ENCODE assay signal across 14 mouse cellular contexts in the genomic region with DNA sequence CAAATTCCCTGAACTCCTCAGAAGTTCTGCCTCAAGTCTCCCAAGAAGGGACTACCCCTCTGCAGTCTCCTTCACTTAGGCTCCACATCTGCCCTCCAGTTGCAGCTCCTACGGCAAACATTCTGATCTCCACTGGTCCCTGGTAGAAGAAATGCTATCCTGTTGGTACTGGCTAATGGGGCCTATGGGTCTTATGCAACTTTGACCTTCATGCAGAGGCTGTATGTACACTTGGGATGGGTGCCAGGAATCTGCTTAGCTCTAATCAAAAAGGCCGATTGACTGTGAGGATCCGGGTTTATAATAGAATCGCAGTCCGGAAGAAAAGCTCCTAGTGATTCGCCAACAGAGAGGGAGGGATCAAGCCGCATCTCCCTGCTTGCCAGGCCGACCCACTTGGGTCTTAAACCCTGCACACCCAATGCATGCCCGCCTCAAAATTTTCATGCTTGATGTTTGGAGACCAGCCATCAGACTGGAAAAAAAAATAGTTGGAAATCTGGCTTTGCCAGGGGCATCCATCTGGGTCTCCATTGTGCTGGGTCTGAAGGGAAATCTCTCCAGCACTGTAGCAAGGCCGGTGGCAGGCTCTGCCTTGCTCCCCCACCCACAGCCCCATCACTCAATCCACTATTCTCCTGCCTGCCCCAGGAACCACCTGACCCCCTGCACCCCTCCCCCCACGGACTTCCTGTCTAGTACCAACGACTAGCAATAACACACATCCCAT. TPM values are rescaled to one million over a fixed set of nuclear protein-coding genes. Genes with fewer than 3 reads are reported as not detected.
DNase-seq lines count a peak whose midpoint lies in the region; ATAC-seq and TF ChIP-seq lines count a peak whose summit lies in the region.
"Had no signal": no experiment of that assay in that cellular context is flagged by ENCODE, and none has a peak within 500 bp of the region (broad histone marks: within the 10 kb centered on the region; RNA-seq: fewer than 3 reads in every experiment).

No protein-coding gene starts in this region.

- no peak overlapping the region for H3K4me3 ChIP-seq in lung, embryonic 14.5 days (ENCODE audit: low read depth, low read length)
- no peak overlapping the region for H3K4me3 ChIP-seq in forebrain, embryonic 16.5 days (replicated peaks; ENCODE audit: low read length)
- H3K4me3 ChIP-seq in midbrain, embryonic 15.5 days: no peak overlapping the region
- H3K4me3 ChIP-seq: neural tube, embryonic 12.5 days had no signal

- H3K27ac ChIP-seq in lung, embryonic 14.5 days (ENCODE audit: low read depth): no peak overlapping the region
- H3K27ac ChIP-seq in forebrain, embryonic 16.5 days (ENCODE audit: low read length): peak overlapping the region; percentile 62
- H3K27ac ChIP-seq in midbrain, embryonic 15.5 days: peak overlapping the region; percentile 66
- H3K27ac ChIP-seq: neural tube, embryonic 12.5 days had no signal

- H3K9ac ChIP-seq in lung, embryonic 14.5 days: no peak overlapping the region
- no peak overlapping the region for H3K9ac ChIP-seq in forebrain, embryonic 16.5 days (replicated peaks; ENCODE audit: low read depth, low read length)
- H3K9ac ChIP-seq in midbrain, embryonic 15.5 days: no peak overlapping the region
- H3K9ac ChIP-seq: neural tube, embryonic 12.5 days had no signal

- no peak for ATAC-seq in lung, embryonic 14.5 days (ENCODE audit: insufficient read depth)
- peak; percentile 70 for ATAC-seq in forebrain, embryonic 16.5 days
- peak; percentile 41; the same call in 1 of the 2 replicates for ATAC-seq in midbrain, embryonic 15.5 days (replicated peaks)

- H3K9me3 ChIP-seq in lung, embryonic 14.5 days (ENCODE audit: low read depth, low read length): no peaks in the 10 kb centered on the region
- H3K9me3 ChIP-seq in forebrain, embryonic 16.5 days (ENCODE audit: control insufficient read depth, low read length): no peaks in the 10 kb centered on the region
- H3K9me3 ChIP-seq in midbrain, embryonic 15.5 days: no peaks in the 10 kb centered on the region
- H3K9me3 ChIP-seq: neural tube, embryonic 12.5 days had no signal

- no peaks in the 10 kb centered on the region for H3K4me1 ChIP-seq in lung, embryonic 14.5 days (ENCODE audit: insufficient read depth)
- peaks cover 46% of the 10 kb centered on the region for H3K4me1 ChIP-seq in forebrain, embryonic 16.5 days (replicated peaks; ENCODE audit: control insufficient read depth, insufficient read depth, low read length)
- peaks cover 27% of the 10 kb centered on the region for H3K4me1 ChIP-seq in midbrain, embryonic 15.5 days

- H3K36me3 ChIP-seq in lung, embryonic 14.5 days (ENCODE audit: insufficient read depth): no peaks in the 10 kb centered on the region
- H3K36me3 ChIP-seq in forebrain, embryonic 16.5 days (ENCODE audit: control insufficient read depth, insufficient read depth): peaks cover 52% of the 10 kb centered on the region
- peaks cover 37% of the 10 kb centered on the region for H3K36me3 ChIP-seq in midbrain, embryonic 15.5 days (replicated peaks)

- no peak overlapping the region for H3K4me2 ChIP-seq in lung, embryonic 14.5 days
- H3K4me2 ChIP-seq in forebrain, embryonic 16.5 days (ENCODE audit: low read length): no peak overlapping the region
- no peak overlapping the region for H3K4me2 ChIP-seq in midbrain, embryonic 15.5 days
- H3K4me2 ChIP-seq: neural tube, embryonic 12.5 days had no signal

- H3K27me3 ChIP-seq in lung, embryonic 14.5 days (ENCODE audit: insufficient read depth, low read length): no peaks in the 10 kb centered on the region
- H3K27me3 ChIP-seq in forebrain, embryonic 16.5 days (replicated peaks; ENCODE audit: control insufficient read depth, insufficient read depth, low read length): no peaks in the 10 kb centered on the region
- no peaks in the 10 kb centered on the region for H3K27me3 ChIP-seq in midbrain, embryonic 15.5 days (replicated peaks)
- H3K27me3 ChIP-seq: neural tube, embryonic 12.5 days had no signal

- DNase-seq in lung, embryonic 14.5 days: peak; percentile 40
- no peak for DNase-seq in lung, postnatal 14 days
- DNase-seq in brain, adult 2 months (ENCODE audit: low read depth, low spot score): peak; percentile 35
- no peak for DNase-seq in MN1 (ENCODE audit: low spot score)
- no peak for DNase-seq in kidney, postnatal 14 days
- DNase-seq: adrenal gland, postnatal 36 days; cerebellum, adult 11-12 months; embryo, embryonic 11 days; heart, postnatal 10 days; kidney, adult 18-20 months; right cerebral cortex, postnatal 25 days had no signal

- 65% methylated on average over 12 of the region's 12 CpGs for WGBS in lung, embryonic 14.5 days
- WGBS in forebrain, embryonic 16.5 days: 32% methylated on average over 12 of the region's 12 CpGs
- 47% methylated on average over 12 of the region's 12 CpGs for WGBS in midbrain, embryonic 15.5 days

- TF ChIP-seq CTCF in lung, embryonic 14.5 days (IDR thresholded peaks at IDR 0.05; ENCODE audit: low read depth): no peak

RNA-seq across cellular contexts. Expression of gene Dpysl5, which starts 38.4 kb away (rescaled TPM):
- polyA plus RNA-seq in lung, embryonic 14.5 days (2014; fragmentation: Nextera tagmentation; extraction: Ambion mirVana): 6.6 and 7.3 TPM in 2 replicates
- polyA plus RNA-seq in forebrain, embryonic 16.5 days (2015; fragmentation: Nextera tagmentation; extraction: Ambion mirVana): 274 and 278 TPM in 2 replicates
- polyA plus RNA-seq in midbrain, embryonic 15.5 days (2015; fragmentation: Nextera tagmentation; extraction: Ambion mirVana): 280 and 293 TPM in 2 replicates

Comparison
In these comparisons a context has a peak if more than half of its experiments do, and no peak if none do; other contexts are left out.
1. DNase-seq: peak in lung, embryonic 14.5 days (single experiment) and brain, adult 2 months (single experiment); none in lung, postnatal 14 days (single experiment), MN1 (single experiment) and kidney, postnatal 14 days (single experiment).
2. RNA of gene Dpysl5, which starts 38.4 kb away (polyA plus RNA-seq): 280 to 293 TPM in midbrain, embryonic 15.5 days and 274 to 278 TPM in forebrain, embryonic 16.5 days; 6.6 to 7.3 TPM in lung, embryonic 14.5 days; every median in the first group is over 10 times any median in the second.